Mouse (Mus musculus): ENCODE data around the gene Pde4c. TPM values are rescaled to one million over a fixed set of nuclear protein-coding genes. Genes with fewer than 3 reads are reported as not detected.

Pde4c gene
- polyA plus RNA-seq, 1 experiment from 2014 or later = 0.20 TPM

DNA sequence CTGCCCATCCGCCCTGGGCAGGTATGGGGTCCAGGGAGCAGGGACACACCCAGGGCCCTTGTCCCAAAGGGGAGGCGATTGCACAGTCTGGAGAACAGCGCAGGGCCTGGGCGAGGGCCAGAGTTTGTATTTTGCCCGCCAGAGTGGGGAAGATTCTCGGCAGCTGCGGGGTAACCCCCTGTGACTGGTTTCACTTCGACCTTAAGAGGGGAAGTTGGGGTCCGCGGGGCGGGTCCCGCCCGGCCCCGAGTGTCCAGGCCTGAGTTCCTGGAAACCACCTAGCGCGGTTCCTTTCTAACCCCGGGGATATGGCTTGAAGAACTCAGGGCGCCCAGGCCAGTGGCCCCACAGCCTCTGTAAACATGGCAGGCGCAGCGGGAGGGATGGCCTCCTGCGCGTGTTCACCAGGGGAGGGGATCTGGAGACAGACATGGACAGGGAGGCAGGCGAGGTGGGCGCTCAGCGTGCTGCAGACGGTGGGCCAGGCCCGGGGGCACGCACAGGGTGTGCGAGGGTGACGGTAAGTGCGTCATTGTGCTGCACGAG lies 44.8 kb downstream of the Pde4c start:
- 95% methylated on average over 32 of the region's 32 CpGs for WGBS

GRCm38 (mm10) chr8:70768956-70769355 lies 45.4 kb downstream of the Pde4c start:
- 85% methylated on average over 16 of the region's 16 CpGs for WGBS
- peaks cover 66% of the 10 kb centered on the region for H3K36me3 ChIP-seq (replicated peaks)
- DNase-seq (ENCODE audit: low spot score) = no peak
- H3K27ac ChIP-seq (replicated peaks) = no peak overlapping the region
- peaks cover 43% of the 10 kb centered on the region for H3K4me1 ChIP-seq
- H3K4me3 ChIP-seq = peak overlapping the region; percentile 17; the same call in 1 of the 2 replicates
- H3K27me3 ChIP-seq (replicated peaks; ENCODE audit: low read depth, poor library complexity, severe bottlenecking) = peaks cover 17% of the 10 kb centered on the region
- no peaks in the 10 kb centered on the region for H3K9me3 ChIP-seq

More for the DNA sequence above, 44.8 kb downstream of the Pde4c start:
- Histone ChIP-seq H3K4me3 (no peak overlapping the region; the same call in 1 of the 2 replicates), H3K27me3 (replicated peaks; ENCODE audit: low read depth, poor library complexity, severe bottlenecking) (peaks cover 17% of the 10 kb centered on the region), H3K4me1 (peaks cover 37% of the 10 kb centered on the region), H3K27ac (replicated peaks) (no peak overlapping the region), H3K9me3 (no peaks in the 10 kb centered on the region), H3K36me3 (replicated peaks) (peaks cover 59% of the 10 kb centered on the region)
- no peak for DNase-seq (ENCODE audit: low spot score)

- H3K36me3 ChIP-seq (replicated peaks) = peaks cover 70% of the 10 kb centered on the region
- H3K27me3 ChIP-seq (replicated peaks; ENCODE audit: low read depth, poor library complexity, severe bottlenecking) = peaks cover 17% of the 10 kb centered on the region
- DNase-seq (ENCODE audit: low spot score) = peak; percentile 97
- peaks cover 47% of the 10 kb centered on the region for H3K4me1 ChIP-seq
- H3K27ac ChIP-seq (replicated peaks) = no peak overlapping the region
- 7% methylated on average over 26 of the region's 26 CpGs for WGBS
- H3K4me3 ChIP-seq = peak overlapping the region; percentile 17; the same call in 1 of the 2 replicates
- no peaks in the 10 kb centered on the region for H3K9me3 ChIP-seq
These were observed 45.8 kb downstream of the Pde4c start for GRCm38 (mm10) chr8:70769359-70769758.

DNA sequence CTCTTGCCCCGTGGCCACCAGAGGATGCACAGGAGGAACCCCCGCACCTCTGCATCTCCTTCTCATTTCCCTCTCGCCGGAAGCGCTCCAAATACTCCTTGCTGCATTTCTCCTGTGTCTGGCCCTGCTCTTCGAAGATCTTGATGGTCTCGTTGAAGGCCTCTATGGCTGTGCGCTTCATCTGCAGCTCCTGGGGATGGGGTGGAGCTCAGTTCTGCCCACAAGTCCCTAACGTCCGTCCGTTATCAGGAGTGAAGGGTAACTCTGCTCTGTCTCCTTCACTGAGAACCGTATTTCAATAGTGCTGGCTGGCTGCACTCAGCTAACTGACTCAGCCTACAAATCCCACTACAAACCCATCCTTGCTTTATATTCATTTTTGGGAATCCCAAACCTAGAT lies 46.3 kb downstream of the Pde4c start:
- Histone ChIP-seq H3K27me3 (replicated peaks; ENCODE audit: low read depth, poor library complexity, severe bottlenecking) (peaks cover 17% of the 10 kb centered on the region), H3K27ac (replicated peaks) (no peak overlapping the region), H3K9me3 (no peaks in the 10 kb centered on the region), H3K36me3 (replicated peaks) (peaks cover 75% of the 10 kb centered on the region), H3K4me3 (peak overlapping the region; percentile 17; the same call in 1 of the 2 replicates), H3K4me1 (peaks cover 52% of the 10 kb centered on the region)
- WGBS = 73% methylated on average over 12 of the region's 12 CpGs
- no peak for DNase-seq (ENCODE audit: low spot score)

DNA sequence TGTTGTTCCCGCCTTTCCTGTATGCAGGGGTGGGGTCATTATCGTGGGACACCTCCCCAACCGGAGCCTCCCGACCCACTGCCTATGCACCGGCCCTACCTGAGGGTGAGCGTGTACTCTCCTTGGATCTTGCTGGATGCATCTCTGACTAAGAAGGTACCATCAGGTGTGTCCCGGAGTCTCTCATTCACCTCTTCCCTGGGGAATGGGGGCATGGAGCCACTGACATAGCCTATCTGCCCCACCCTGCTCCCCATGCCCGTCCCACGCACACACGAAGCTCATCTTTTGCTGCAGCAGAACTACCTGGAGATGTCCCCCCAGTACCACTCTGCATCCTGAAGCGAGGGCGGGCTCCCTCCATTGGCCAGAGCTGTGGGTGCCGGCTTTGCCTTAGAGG lies 47.2 kb downstream of the Pde4c start:
- 95% methylated on average over 13 of the region's 13 CpGs for WGBS

GRCm38 (mm10) chr8:70771217-70771616 lies 47.7 kb downstream of the Pde4c start:
- DNase-seq (ENCODE audit: low spot score) = no peak
- Histone ChIP-seq H3K36me3 (replicated peaks) (peaks cover 81% of the 10 kb centered on the region), H3K9me3 (no peaks in the 10 kb centered on the region), H3K4me3 (no peak overlapping the region), H3K4me1 (peaks cover 55% of the 10 kb centered on the region), H3K27ac (replicated peaks) (no peak overlapping the region), H3K27me3 (replicated peaks; ENCODE audit: low read depth, poor library complexity, severe bottlenecking) (0 out of 2 replicates have a peak, but pooled peaks cover 6% of the 10 kb centered on the region)
- 91% methylated on average over 7 of the region's 7 CpGs for WGBS

More for the DNA sequence above, 47.2 kb downstream of the Pde4c start:
- no peaks in the 10 kb centered on the region for H3K9me3 ChIP-seq
- H3K4me3 ChIP-seq = 0 out of 2 replicates have a peak overlapping the region, but pooled peaks have one; percentile 4
- H3K27ac ChIP-seq (replicated peaks) = no peak overlapping the region
- DNase-seq (ENCODE audit: low spot score) = no peak
- peaks cover 56% of the 10 kb centered on the region for H3K4me1 ChIP-seq
- H3K36me3 ChIP-seq (replicated peaks) = peaks cover 81% of the 10 kb centered on the region
- H3K27me3 ChIP-seq (replicated peaks; ENCODE audit: low read depth, poor library complexity, severe bottlenecking) = peaks cover 9% of the 10 kb centered on the region

DNA sequence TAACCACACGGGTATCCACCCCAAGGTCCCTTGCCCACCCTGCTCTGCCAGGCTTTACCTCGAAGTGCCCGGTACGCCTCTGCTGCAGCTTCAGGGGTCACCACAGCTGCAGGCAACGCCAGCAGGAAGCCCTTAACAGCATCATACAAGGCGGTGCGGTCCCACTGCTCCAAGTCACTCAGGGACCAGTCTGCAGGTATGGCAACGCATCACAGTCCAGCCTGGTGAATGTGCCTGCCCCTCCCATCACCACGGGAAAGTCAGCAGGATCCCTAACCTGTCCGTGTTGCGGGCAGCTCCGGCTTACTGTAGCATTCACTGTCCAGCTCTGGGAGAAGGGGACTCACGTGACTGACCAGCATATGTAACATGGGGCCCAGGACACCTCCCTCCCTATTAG lies 48.6 kb downstream of the Pde4c start:
- 95% methylated on average over 13 of the region's 13 CpGs for WGBS
- Histone ChIP-seq H3K4me1 (peaks cover 46% of the 10 kb centered on the region), H3K4me3 (no peak overlapping the region), H3K9me3 (no peaks in the 10 kb centered on the region), H3K27me3 (replicated peaks; ENCODE audit: low read depth, poor library complexity, severe bottlenecking) (0 out of 2 replicates have a peak, but pooled peaks cover 6% of the 10 kb centered on the region), H3K36me3 (replicated peaks) (peaks cover 81% of the 10 kb centered on the region), H3K27ac (replicated peaks) (no peak overlapping the region)
- no peak for DNase-seq (ENCODE audit: low spot score)

GRCm38 (mm10) chr8:70772890-70773289 lies 49.4 kb downstream of the Pde4c start:
- 0 out of 2 replicates have a peak, but pooled peaks cover 3% of the 10 kb centered on the region for H3K27me3 ChIP-seq (replicated peaks; ENCODE audit: low read depth, poor library complexity, severe bottlenecking)
- H3K27ac ChIP-seq (replicated peaks) = no peak overlapping the region
- no peak for DNase-seq (ENCODE audit: low spot score)

DNA sequence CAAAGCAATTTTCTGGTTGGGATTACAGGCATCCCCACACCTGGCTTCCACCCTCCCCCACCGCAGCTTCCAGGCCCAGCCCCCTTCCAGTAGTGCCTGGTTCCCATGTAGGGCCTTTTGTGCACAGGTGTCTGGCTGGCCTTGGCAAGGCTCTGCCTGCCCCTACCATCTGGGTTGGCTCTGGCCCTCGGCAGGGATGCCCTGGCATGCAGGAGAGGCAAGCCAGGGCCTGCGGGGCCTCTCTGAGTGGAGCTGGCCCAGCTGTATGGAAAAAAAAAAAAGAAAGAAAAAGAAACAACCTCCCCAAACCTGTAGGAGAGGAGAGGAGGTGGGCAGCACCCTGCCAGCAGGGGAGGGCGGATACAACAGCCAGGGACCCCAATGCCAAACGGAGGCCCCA lies 49.9 kb downstream of the Pde4c start:
- Histone ChIP-seq H3K4me3 (peak overlapping the region; percentile 25; the same call in 1 of the 2 replicates), H3K36me3 (replicated peaks) (peaks cover 75% of the 10 kb centered on the region), H3K27me3 (replicated peaks; ENCODE audit: low read depth, poor library complexity, severe bottlenecking) (no peaks in the 10 kb centered on the region), H3K4me1 (peaks cover 47% of the 10 kb centered on the region), H3K27ac (replicated peaks) (no peak overlapping the region), H3K9me3 (no peaks in the 10 kb centered on the region)
- 89% methylated on average over 5 of the region's 5 CpGs for WGBS
- no peak for DNase-seq (ENCODE audit: low spot score)

More at GRCm38 (mm10) chr8:70772890-70773289, 49.4 kb downstream of the Pde4c start:
- Histone ChIP-seq H3K9me3 (no peaks in the 10 kb centered on the region), H3K36me3 (replicated peaks) (peaks cover 75% of the 10 kb centered on the region), H3K4me1 (peaks cover 42% of the 10 kb centered on the region), H3K4me3 (no peak overlapping the region)
- 91% methylated on average over 9 of the region's 9 CpGs for WGBS

DNA sequence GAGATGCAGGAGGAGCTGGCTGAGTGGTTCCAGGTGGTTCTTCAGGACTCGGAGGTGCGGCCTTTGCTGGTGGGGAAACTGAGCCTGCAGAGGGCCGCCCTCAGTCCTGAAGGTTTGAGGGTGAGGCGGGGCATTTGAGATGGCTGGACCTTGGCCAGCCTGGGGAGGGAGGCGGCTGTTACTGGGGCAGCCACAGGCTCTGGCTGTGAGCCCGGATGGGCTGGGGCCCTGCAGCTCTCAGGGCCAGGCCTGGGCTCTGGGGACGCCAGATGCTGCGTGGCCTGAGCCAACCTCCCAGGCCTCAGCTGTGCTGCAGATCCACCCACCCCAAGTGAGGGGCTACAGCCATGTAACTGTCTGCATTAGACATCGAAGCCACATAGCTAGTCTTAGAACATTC lies 50.3 kb downstream of the Pde4c start:
- Histone ChIP-seq H3K9me3 (no peaks in the 10 kb centered on the region), H3K4me3 (peak overlapping the region; percentile 25; the same call in 1 of the 2 replicates), H3K36me3 (replicated peaks) (peaks cover 75% of the 10 kb centered on the region), H3K4me1 (peaks cover 51% of the 10 kb centered on the region), H3K27ac (replicated peaks) (no peak overlapping the region), H3K27me3 (replicated peaks; ENCODE audit: low read depth, poor library complexity, severe bottlenecking) (no peaks in the 10 kb centered on the region)
- DNase-seq (ENCODE audit: low spot score) = no peak
- WGBS = 85% methylated on average over 9 of the region's 9 CpGs

DNA sequence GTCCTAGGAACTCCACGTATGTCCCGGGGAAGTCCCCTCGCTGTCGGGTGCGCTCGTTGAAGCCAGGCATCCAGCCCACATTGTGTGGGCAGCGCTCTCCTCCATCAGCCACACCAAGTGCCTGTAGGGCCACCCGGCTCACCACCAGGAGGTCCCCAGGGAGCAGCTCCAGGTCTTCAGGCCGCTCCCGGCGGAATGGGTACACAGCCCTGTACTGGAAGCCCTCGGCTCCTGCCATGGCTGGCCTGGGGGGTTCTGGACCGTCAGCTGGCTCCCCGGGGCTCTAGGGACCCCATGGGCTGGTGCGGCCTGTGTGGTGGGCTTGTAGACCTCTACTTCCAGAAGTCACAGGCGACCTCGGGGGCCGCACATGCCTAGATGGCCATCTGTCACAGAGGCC lies 51.2 kb downstream of the Pde4c start:
- no peak overlapping the region for H3K27ac ChIP-seq (replicated peaks)
- no peak for DNase-seq (ENCODE audit: low spot score)
- H3K4me3 ChIP-seq = peak overlapping the region; percentile 82
- H3K36me3 ChIP-seq (replicated peaks) = peaks cover 75% of the 10 kb centered on the region
- 95% methylated on average over 18 of the region's 18 CpGs for WGBS
- peaks cover 43% of the 10 kb centered on the region for H3K4me1 ChIP-seq
- H3K27me3 ChIP-seq (replicated peaks; ENCODE audit: low read depth, poor library complexity, severe bottlenecking) = no peaks in the 10 kb centered on the region
- no peaks in the 10 kb centered on the region for H3K9me3 ChIP-seq

DNA sequence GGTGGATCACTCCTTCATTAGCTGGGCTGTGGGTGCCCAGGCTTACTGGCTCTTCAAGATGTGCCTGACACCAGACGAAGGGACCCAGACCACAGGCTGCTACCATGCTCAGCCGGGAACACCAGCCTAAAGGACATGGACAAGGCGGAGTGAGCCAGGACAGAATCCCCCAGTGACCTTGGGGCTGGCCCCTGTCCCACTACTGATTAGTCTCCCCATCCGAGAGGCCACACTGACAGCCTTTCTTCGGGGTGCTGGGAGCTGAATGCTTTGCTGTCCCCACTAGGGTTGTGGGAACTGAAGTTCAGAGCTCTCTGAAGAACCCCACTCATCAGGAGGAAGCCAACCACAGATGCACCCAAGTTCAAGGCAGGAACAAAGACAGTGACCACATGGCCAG lies 51.7 kb downstream of the Pde4c start:
- peak overlapping the region; percentile 96; the same call in 1 of the 2 replicates for H3K27ac ChIP-seq (replicated peaks)
- no peaks in the 10 kb centered on the region for H3K9me3 ChIP-seq
- 92% methylated on average over 5 of the region's 5 CpGs for WGBS
- H3K4me3 ChIP-seq = peak overlapping the region; percentile 82
- no peaks in the 10 kb centered on the region for H3K27me3 ChIP-seq (replicated peaks; ENCODE audit: low read depth, poor library complexity, severe bottlenecking)
- peaks cover 75% of the 10 kb centered on the region for H3K36me3 ChIP-seq (replicated peaks)
- no peak for DNase-seq (ENCODE audit: low spot score)
- peaks cover 42% of the 10 kb centered on the region for H3K4me1 ChIP-seq

DNA sequence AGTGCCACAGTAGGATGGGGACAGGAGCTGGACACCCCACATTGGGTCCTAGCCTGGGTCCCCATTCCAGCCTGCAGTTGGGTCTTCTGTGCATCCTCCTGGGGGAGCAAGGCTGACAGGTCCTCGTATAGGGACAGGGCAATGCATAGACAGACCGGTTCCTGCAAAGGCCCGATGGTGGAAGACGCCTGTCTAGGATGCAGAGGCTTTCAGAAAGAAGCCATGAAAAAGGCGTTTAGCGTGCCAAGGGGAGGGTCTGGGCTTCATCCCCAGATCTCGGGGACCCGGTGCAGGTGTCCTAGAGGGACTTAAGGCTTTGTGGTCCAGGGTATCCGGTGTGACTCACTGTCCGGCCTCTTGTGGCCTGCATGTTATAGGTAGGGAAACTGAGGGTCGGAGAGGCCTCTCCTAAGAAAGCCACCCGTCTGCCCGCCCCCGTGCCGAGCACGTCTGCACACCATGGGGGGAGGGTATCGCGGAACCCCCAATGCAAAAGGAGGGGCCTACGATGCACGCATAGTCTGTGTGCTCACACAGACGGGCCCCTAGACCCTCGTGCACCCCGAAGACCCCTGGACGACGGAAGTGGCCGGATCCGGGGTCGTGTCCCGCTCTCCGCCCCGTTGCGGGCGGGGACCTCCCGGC lies 52.5 kb downstream of the Pde4c start:
- Histone ChIP-seq H3K36me3 (replicated peaks) (peaks cover 75% of the 10 kb centered on the region), H3K9me3 (no peaks in the 10 kb centered on the region), H3K4me1 (peaks cover 42% of the 10 kb centered on the region), H3K27me3 (replicated peaks; ENCODE audit: low read depth, poor library complexity, severe bottlenecking) (no peaks in the 10 kb centered on the region), H3K4me3 (peak overlapping the region; percentile 82), H3K27ac (replicated peaks) (peak overlapping the region; percentile 96)
- 3% methylated on average over 34 of the region's 34 CpGs for WGBS
- no peak for DNase-seq (ENCODE audit: low spot score)
